Mouse (Mus musculus) CD4-positive naive resting alpha-beta T cell, adult 57 days (primary cell): ENCODE measurements around the gene Adamts13. TPM values are rescaled to one million over a fixed set of nuclear protein-coding genes. Genes with fewer than 3 reads are reported as not detected.

Experiments used
- total RNA-seq: library from RNA; stranded (reverse); gene quantifications from one replicate; pipeline ENCODE4 v1.2.4, GENCODE M21; 2023

Gene Adamts13
- not detected for total RNA-seq

DNA sequence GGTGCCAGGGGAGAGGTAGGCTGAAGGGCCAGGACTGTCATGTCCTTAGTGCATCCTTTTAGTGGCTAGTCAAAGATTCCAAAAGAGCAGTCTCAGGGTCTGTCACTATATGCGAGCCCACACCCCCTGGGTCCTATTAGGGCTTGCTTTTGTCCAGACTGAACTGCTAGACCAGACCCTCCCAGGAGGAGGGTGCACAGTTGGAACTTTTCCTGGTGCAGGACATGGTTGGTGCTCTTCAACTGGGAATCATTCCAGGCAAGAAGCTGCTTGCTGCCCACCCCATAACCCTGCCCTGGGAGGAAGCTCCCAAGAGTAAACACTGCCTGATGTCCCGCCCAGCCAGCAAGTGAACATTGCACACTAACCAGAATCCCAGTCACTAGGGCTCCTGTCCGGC, at the start of gene Adamts13:
Adamts13 (plus strand) TSS at position 301 of the 400 bp plus-strand sequence.

DNA sequence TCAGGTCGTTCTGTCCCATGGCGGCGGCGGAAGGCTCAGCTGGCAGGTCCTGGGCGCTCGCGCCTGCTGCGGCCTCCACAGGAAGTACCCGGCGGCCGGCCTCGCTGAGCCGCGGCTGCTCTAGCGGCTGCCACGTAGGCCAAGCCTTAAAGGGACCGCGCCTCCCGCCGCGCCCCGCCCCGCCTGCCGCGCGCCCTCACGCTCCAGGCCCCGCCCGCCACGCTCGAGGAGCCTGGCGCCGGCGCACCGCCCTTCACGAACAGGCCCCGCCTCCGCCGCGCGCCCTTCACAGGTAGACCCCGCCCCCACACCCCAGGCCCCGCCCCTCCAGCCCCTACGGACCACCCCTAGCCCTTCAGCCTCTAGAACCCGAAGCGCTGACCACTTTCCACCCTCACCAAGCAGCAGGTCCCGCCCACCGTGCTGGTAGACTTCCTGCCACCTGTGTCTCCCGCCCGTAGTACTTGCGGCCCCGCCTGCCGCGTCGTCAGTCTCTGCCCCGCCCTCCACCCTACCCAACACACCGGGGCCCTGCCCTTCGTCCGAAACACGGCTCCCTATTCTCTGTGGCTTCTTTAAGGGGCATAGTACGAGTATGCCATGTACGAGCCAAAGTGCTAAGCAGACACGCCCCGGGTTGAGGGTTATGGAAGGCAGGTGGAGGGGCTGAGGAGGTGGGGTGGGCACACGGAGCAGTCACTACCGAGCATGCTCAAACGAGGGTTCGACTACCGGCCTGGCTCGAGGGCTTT, 39.7 kb upstream of the Adamts13 start, which contains the start of the genes Surf4 and Stkld1:
Surf4 (minus strand) TSS at position 625 of the 752 bp plus-strand sequence.
Stkld1 (plus strand) TSS at position 744 of the 752 bp plus-strand sequence.

DNA sequence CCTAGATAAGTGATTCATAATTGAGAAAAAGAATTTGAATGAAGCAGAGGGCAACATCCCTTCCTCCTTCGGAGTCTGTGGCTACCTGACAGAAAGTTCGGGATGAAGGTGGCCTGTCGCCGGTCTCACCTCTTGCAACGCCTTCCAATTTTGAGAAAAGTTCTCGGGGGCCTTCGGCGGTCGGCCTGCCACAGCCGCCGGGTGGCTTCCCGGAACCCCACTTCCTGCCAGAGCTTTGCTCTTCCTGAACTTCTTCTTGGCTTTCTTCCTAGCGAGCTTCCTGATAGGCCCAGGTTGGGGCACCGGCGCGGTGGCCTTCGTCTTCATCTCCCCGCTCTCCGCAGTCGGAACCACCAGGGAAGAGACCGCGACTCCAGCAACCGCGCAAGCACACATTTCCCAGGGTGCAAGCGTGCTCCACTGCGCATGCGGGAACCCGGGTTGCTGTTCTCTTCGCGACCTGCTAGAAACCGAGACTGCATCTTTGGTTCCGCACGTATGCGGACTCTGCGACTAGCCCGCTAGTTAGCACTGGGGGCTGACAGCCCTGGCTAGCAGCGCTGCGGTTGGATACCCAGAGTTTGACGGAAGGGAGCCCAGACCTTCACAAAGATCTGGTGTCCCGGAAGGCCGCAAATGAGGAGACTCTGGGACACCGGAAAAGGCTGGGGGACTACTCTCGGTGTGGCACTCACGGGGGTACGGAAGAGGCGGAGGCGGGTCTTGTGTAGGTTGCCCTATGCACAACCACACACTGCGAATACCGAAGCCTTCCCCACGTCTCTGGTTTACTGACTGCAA, 9.1 kb upstream of the Adamts13 start, which contains the start of gene Rexo4:
Rexo4 (minus strand) TSS at position 464 of the 801 bp plus-strand sequence.

DNA sequence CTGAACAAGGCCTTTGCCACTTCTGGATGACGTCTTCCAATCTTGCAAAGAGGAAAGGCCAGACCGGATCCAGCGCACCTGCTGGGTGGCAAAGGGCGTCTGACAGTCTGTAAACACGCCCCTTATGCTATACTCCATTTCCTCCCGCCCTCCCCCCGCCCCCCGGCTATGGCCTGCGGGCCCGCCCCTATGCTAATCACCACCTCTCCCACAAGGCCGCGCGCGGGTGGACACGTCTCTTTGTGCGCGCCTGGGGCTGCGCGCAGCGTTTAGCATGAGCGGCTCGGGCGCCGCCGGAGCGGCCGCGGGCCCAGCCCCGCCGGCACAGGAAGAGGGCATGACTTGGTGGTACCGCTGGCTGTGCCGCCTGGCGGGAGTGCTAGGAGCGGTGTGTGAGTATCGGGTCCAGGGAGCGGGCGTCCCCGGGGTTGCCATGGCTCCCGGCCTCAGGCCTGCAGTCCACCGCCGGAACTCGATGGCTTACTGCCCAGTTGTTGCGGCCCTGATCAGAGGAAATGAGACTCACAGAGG, 36.6 kb downstream of the Adamts13 start, which contains the start of gene Cacfd1:
Cacfd1 (plus strand) TSS at position 213 of the 531 bp plus-strand sequence.

DNA sequence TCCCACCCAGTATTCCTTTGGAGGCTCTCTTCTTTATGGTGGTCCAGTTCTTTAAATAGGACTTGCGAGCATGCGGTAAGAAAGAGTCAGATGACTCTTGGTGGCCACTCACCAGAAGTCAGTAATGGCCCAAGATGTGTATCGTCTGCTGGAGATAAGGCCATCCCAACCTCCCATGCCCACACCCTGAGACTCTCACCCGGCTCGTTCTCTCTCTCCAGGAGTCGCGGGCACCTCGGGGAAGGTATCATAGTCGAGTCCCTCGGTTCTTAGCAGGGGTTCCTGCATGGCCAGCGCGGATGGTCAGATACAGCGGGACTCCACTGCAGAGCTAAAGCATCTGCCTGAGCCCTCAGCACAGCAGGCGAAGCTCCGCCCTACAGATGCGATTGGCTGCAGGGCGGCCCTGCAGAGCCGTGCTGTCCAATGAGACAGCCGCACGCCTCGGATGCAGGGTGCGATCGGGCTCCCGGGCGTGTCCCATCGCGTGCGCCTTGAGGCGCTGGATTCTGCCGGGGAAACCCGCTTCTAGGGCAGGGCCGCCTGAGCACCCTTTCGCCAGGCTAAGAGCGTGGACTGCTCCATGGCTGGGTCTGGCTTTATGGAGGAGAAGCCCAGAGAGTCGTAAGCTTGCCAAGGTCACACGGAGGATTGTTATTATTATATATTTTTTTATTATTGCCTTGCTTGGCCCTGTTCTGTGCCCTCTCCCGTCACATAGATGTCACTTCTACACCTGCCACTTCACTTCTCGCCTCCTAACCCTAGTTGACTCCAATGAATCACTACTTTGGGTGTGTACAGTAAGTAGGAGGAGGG, 54.6 kb downstream of the Adamts13 start, which contains the start of gene Slc2a6:
Slc2a6 (minus strand) TSS at position 381 of the 819 bp plus-strand sequence.

Other genes starting within 250 kb of the Adamts13 start
- not detected for gene Abo, start 108.4 kb upstream of the Adamts13 start, total RNA-seq
- gene Surf6, start 70.5 kb upstream of the Adamts13 start, total RNA-seq, result 59.3 TPM
- 20.6 TPM for gene Med22, start 62.7 kb upstream of the Adamts13 start, total RNA-seq
- 873 TPM for gene Rpl7a, start 62.7 kb upstream of the Adamts13 start, total RNA-seq
- gene Surf2, start 57.0 kb upstream of the Adamts13 start, total RNA-seq, result 42.9 TPM
- gene Surf1, start 56.9 kb upstream of the Adamts13 start, total RNA-seq, result 67.4 TPM
- gene Surf4, start 39.5 kb upstream of the Adamts13 start, total RNA-seq, result 75.3 TPM
- gene Stkld1, start 39.4 kb upstream of the Adamts13 start, total RNA-seq, result not detected
- gene Rexo4, start 9.0 kb upstream of the Adamts13 start, total RNA-seq, result 72.2 TPM
- 37.2 TPM for gene Cacfd1, start 36.5 kb downstream of the Adamts13 start, total RNA-seq
- gene Slc2a6, start 54.6 kb downstream of the Adamts13 start, total RNA-seq, result 1.6 TPM
- not detected for gene Mymk, start 98.8 kb downstream of the Adamts13 start, total RNA-seq
- gene Adamtsl2, start 106.0 kb downstream of the Adamts13 start, total RNA-seq, result 0.59 TPM
- gene Fam163b, start 169.1 kb downstream of the Adamts13 start, total RNA-seq, result 0.18 TPM
- not detected for gene Dbh, start 191.8 kb downstream of the Adamts13 start, total RNA-seq